Mouse (Mus musculus): Measurements from ENCODE around the gene Hypk.

Hypk gene

DNA sequence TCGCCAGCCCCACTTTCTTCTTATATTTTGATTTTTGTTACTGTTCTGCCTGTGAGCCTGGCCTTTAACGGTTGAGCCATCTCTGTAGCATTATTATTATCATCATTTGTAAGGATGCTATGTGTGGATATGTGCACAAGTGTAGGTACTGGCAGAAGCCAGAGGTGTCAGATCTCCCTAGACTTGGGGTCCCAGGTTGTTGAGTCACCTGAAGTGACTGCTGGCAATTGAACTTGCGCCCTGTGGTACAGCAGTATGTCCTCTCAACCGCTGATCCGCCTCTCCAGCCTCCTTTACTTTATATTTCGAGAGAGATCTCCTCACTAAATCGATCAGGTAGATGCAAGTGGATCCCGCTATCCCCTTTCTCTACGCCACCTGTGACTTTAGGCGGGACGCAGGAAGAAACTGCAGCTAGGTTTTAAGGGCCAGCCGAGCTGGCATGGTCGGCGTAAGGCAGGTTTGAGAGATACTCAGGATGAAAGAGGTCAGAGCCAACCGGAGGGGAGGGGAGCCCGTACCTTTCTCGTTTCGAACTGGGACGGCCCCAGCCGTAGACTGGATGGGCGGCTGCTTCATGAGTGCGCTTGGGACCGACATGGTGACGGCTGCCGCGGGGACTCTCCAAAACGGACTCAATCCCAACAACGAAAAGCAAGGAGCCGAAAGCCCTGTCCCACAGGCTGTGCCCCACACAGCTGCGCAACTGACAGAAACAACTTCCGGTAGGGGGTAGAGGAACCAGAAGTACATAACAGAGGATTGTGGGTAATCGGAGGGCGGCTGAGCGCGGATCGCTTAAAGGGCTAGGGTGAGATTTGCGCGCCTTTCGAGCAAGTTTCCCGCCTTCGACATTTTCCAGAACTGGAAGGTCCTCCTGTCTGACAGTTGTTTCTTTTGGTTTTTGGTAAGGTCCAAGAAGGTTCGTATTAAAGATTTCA is 53.1 kb downstream of the Hypk start, which contains the start of the genes Mfap1a and Wdr76:
Gene Mfap1a (minus strand): TSS at position 724 of the 941 bp plus-strand sequence.
Gene Wdr76 (plus strand): TSS at position 782 of the 941 bp plus-strand sequence.
- peak; percentile 98 for DNase-seq (ENCODE audit: low read depth, low spot score)

DNA sequence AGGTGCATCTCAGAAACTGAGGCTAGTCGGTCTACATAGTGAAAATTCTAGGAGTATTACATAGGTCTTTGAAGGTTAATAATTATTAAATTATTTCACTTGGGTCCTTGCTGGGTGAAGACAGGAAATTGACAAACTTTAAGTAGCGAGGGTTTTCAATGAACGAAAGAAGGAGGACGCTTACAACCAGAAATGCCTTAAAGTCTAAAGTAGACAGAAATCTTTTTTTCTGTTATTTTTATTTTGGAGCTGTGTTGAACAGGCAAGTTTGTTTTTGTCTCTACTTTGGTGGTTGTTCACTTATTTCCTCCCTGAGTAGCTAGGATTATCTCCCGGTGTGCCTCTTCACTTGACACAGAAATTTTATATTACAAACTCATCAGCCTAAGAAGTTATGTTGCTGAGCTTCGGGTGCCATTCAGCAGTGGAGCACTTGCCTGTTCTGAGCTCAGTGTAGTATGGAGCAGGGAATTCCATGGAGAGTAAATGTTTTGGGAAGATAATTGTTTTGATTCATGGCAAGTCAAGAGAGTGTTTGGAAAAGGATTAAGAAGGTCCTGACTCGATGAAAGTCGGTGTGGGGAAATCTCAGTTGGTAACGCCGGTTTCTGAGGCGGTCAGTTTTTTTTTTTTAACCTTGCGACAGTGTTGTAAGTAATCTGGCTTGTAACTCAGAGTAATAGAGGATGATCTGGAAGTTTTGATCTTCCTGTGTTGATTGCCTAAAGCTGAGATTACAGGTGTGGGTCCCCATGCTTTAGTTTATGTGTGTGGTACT is 54.3 kb downstream of the Hypk start:
- DNase-seq (ENCODE audit: low read depth, low spot score) = no peak

DNA sequence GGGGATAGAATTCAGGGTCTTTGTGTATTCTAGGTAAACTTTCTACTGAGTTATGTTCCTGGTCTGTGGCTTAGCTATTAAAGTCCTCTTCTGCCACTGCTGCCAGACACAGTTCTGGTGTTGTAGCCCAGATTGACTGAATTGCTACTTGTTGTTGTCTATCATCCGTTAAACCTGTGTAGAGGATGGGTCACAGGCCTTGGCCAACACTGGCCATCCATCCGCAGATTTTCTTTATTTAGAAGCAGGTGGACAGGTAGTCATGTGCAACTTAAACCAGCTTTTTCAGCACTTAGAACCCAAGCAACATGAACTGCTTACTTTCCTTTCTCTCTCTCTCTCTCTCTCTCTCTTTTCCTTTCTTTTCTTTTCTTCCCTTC is 54.9 kb downstream of the Hypk start:
- no peak for DNase-seq (ENCODE audit: low read depth, low spot score)
